Mouse (Mus musculus): ENCODE data around the gene Fam131a.

GRCm38 (mm10) chr16:20721808-20722207 is 28.8 kb downstream of the Fam131a start:
- TF ChIP-seq CTCF (IDR thresholded peaks at IDR 0.05) (no peak), POLR2A (IDR thresholded peaks at IDR 0.05; ENCODE audit: insufficient read depth, low read depth, low read length) (no peak)
